Mouse (Mus musculus) cortical plate, adult 2 months (tissue): ENCODE measurements around the gene Fbxw10.

Experiments used
- CTCF ChIP-seq: fragments of 200-500 bp; IDR thresholded peaks from 2 replicates; pipeline ENCODE4 v1.5.1; 2011; ENCODE audit warnings: mild to moderate bottlenecking, control low read depth, low read length; ENCODE audit not compliant: insufficient read depth; ENCODE audit errors: extremely low read depth
- POLR2A ChIP-seq: fragments of 200-500 bp; IDR thresholded peaks from 2 replicates; pipeline ENCODE4 v1.6.1; 2011; ENCODE audit warnings: mild to moderate bottlenecking, low read length, control low read depth; ENCODE audit not compliant: insufficient read depth; ENCODE audit errors: extremely low read depth

GRCm38 (mm10) chr11:62851199-62851598 is 4.3 kb downstream of the Fbxw10 start:
- TF ChIP-seq CTCF (peak; percentile 70), POLR2A (no peak)
